20 mouse cellular contexts compared by ENCODE assay signal in the genomic region with DNA sequence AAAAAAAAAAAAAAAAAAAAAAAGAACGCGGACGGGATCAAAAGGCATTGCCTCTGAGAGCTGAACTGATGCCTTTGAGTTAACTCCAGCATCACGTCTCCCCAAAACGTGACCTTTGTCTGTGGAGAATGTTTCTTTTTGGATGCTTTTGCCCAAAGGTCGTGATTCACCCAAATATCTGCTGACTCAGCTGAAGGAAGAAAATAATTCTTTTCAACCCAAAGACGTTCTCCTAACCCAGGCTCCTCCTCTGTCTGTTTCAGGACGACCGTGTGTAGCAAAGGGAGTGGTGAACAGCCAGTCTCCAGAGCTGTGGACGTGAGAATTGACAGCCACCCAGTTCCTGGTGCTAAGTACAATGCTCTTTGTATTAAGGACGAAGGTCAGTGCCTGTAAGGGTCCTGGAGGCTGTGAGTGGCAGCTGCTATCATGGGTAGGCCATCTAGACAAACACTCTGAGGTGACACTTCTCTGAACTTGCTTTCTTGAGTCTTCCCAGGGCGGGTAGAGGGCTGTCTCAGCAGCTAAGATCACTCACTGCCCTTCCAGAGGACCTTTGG. TPM values are rescaled to one million over a fixed set of nuclear protein-coding genes. Genes with fewer than 3 reads are reported as not detected.
"Had no signal": no experiment of that assay in that cellular context is flagged by ENCODE, and none has a peak within 500 bp of the region (broad histone marks: within the 10 kb centered on the region; RNA-seq: fewer than 3 reads in every experiment).

No protein-coding gene starts in this region.

- H3K27me3 ChIP-seq: limb, embryonic 12.5 days; limb, embryonic 15.5 days; stomach, embryonic 15.5 days had no signal

- H3K9ac ChIP-seq: limb, embryonic 12.5 days; limb, embryonic 15.5 days; liver, embryonic 14.5 days; liver, postnatal 0 days; lung, embryonic 14.5 days; stomach, embryonic 15.5 days had no signal

- H3K27ac ChIP-seq: kidney, postnatal 0 days; limb, embryonic 12.5 days; limb, embryonic 15.5 days; liver, embryonic 14.5 days; macrophage; stomach, embryonic 15.5 days had no signal

- DNase-seq: left cerebral cortex, postnatal 4 days; liver, postnatal 0 days; lung, embryonic 14.5 days; midbrain, embryonic 14.5 days; right cerebral cortex, adult 18-20 months; right cerebral cortex, postnatal 14 days; right cerebral cortex, postnatal 4 days; spleen, adult 18-20 months; thymus, postnatal 25 days had no signal

- ATAC-seq: inflammation-experienced regulatory T-cells, adult 6 months; lung, postnatal 0 days had no signal

- H3K9me3 ChIP-seq: limb, embryonic 12.5 days; limb, embryonic 15.5 days; stomach, embryonic 15.5 days had no signal

- H3K36me3 ChIP-seq: limb, embryonic 12.5 days; limb, embryonic 15.5 days; stomach, embryonic 15.5 days had no signal

- H3K4me2 ChIP-seq: limb, embryonic 12.5 days; limb, embryonic 15.5 days; liver, embryonic 11.5 days; lung, embryonic 14.5 days; stomach, embryonic 15.5 days had no signal

- H3K4me1 ChIP-seq: limb, embryonic 12.5 days; limb, embryonic 15.5 days; stomach, embryonic 15.5 days had no signal

- H3K4me3 ChIP-seq: limb, embryonic 12.5 days; limb, embryonic 15.5 days; stomach, embryonic 15.5 days had no signal

RNA-seq across cellular contexts. Expression of a gene that starts 11.6 kb away (rescaled TPM):
- total RNA-seq: megakaryocyte, adult 5-6 weeks had no signal
- polyA plus RNA-seq: inflammation-experienced regulatory T-cells, adult 6 months; liver, postnatal 0 days; lung, postnatal 0 days; macrophage; thymus, postnatal 0 days had no signal
